Mouse (Mus musculus) cerebellum, adult 18-20 months (tissue): ENCODE data around the gene Scnn1g.

Source experiments
- DNase-seq, 2 experiments: peaks; one replicate each; pipeline ENCODE4 v3.0.0; 2021

Scnn1g gene

GRCm38 (mm10) chr7:121734171-121734831 lies at the start of gene Scnn1g:
Gene Scnn1g (plus strand): TSS chr7:121734479.
- DNase-seq: peak; percentile 94 to 95

GRCm38 (mm10) chr7:121685140-121685984 lies 48.9 kb upstream of the Scnn1g start:
- no peak for DNase-seq

- DNase-seq: no peak
Observed at GRCm38 (mm10) chr7:121689338-121689737, 44.9 kb upstream of the Scnn1g start.

GRCm38 (mm10) chr7:121691803-121692202 lies 42.5 kb upstream of the Scnn1g start:
- no peak for DNase-seq

GRCm38 (mm10) chr7:121697170-121697569 lies 37.1 kb upstream of the Scnn1g start:
- no peak for DNase-seq

GRCm38 (mm10) chr7:121697574-121697973 lies 36.7 kb upstream of the Scnn1g start:
- no peak for DNase-seq

- DNase-seq: peak in 1 of 2 experiments; percentile 13
Observed at GRCm38 (mm10) chr7:121699218-121699617, 35.1 kb upstream of the Scnn1g start.

- DNase-seq: no peak
Observed at GRCm38 (mm10) chr7:121700480-121700879, 33.8 kb upstream of the Scnn1g start.

- DNase-seq: no peak
Observed at GRCm38 (mm10) chr7:121701983-121702382, 32.3 kb upstream of the Scnn1g start.

- no peak for DNase-seq
Observed at GRCm38 (mm10) chr7:121705051-121705450, 29.2 kb upstream of the Scnn1g start.

- peak; percentile 64 to 73 for DNase-seq
Observed at GRCm38 (mm10) chr7:121706411-121707072, 27.7 kb upstream of the Scnn1g start.

GRCm38 (mm10) chr7:121707073-121707667 lies 27.1 kb upstream of the Scnn1g start, which contains the start of gene Usp31:
Gene Usp31 (minus strand): TSS chr7:121707253.
- peak; percentile 95 to 96 for DNase-seq

GRCm38 (mm10) chr7:121711171-121711570 lies 23.1 kb upstream of the Scnn1g start:
- no peak for DNase-seq

GRCm38 (mm10) chr7:121717031-121717430 lies 17.2 kb upstream of the Scnn1g start:
- DNase-seq: no peak

GRCm38 (mm10) chr7:121730225-121730624 lies 4.1 kb upstream of the Scnn1g start:
- DNase-seq: no peak

- no peak for DNase-seq
Observed at GRCm38 (mm10) chr7:121737511-121738415, 3.5 kb downstream of the Scnn1g start.

- no peak for DNase-seq
Observed at GRCm38 (mm10) chr7:121750244-121750643, 16.0 kb downstream of the Scnn1g start.

GRCm38 (mm10) chr7:121754748-121755147 lies 20.5 kb downstream of the Scnn1g start:
- no peak for DNase-seq

GRCm38 (mm10) chr7:121763328-121763727 lies 29.0 kb downstream of the Scnn1g start:
- no peak for DNase-seq

- no peak for DNase-seq
Observed at GRCm38 (mm10) chr7:121767900-121768299, 33.6 kb downstream of the Scnn1g start.

- DNase-seq: no peak
Observed at GRCm38 (mm10) chr7:121768983-121769382, 34.7 kb downstream of the Scnn1g start.

GRCm38 (mm10) chr7:121778553-121778952 lies 44.3 kb downstream of the Scnn1g start:
- no peak for DNase-seq
